Mouse (Mus musculus) gastrocnemius, postnatal 10 days (tissue): ENCODE data around the gene Lmtk3. TPM values are rescaled to one million over a fixed set of nuclear protein-coding genes. Genes with fewer than 3 reads are reported as not detected.

ENCODE experiments used
- total RNA-seq, 2 experiments: library from RNA; stranded (reverse); gene quantifications; 2 replicates each; pipeline ENCODE4 v1.2.3; 2021

Gene Lmtk3
- total RNA-seq, 2 experiments from 2014 or later = 0.52 to 0.80 TPM

Other genes with a start within 250 kb of the Lmtk3 start
- under 1 TPM in 1 of 2 experiments, not detected in 1; 0.19 TPM for gene Hsd17b14, start 228.8 kb upstream of the Lmtk3 start, total RNA-seq
- 10 to 100 TPM; 24.0 to 25.2 TPM for gene Bcat2, start 213.6 kb upstream of the Lmtk3 start, total RNA-seq
- gene Fgf21, start 168.2 kb upstream of the Lmtk3 start, total RNA-seq = not detected
- not detected for gene Fut1, start 166.4 kb upstream of the Lmtk3 start, total RNA-seq
- under 1 TPM in 1 of 2 experiments, not detected in 1; 0.38 TPM for gene Izumo1, start 161.9 kb upstream of the Lmtk3 start, total RNA-seq
- 10 to 100 TPM; 17.2 to 19.7 TPM for gene Rasip1, start 156.2 kb upstream of the Lmtk3 start, total RNA-seq
- 100 to 1,000 TPM; 105 to 131 TPM for gene Mamstr, start 143.8 kb upstream of the Lmtk3 start, total RNA-seq
- gene Fut2, start 117.3 kb upstream of the Lmtk3 start, total RNA-seq = under 1 TPM in 1 of 2 experiments, not detected in 1; 0.11 TPM
- under 1 TPM; 0.75 to 0.77 TPM for gene Ntn5, start 99.7 kb upstream of the Lmtk3 start, total RNA-seq
- gene Sec1, start 89.3 kb upstream of the Lmtk3 start, total RNA-seq = under 1 TPM in 1 of 2 experiments, not detected in 1; 0.21 TPM
- gene Car11, start 83.9 kb upstream of the Lmtk3 start, total RNA-seq = 1 to 10 TPM; 3.4 to 3.9 TPM
- gene Dbp, start 78.7 kb upstream of the Lmtk3 start, total RNA-seq = 10 to 100 TPM; 35.9 to 37.9 TPM
- gene Rpl18, start 68.3 kb upstream of the Lmtk3 start, total RNA-seq = 100 to 1,000 TPM; 793 to 822 TPM
- 10 to 100 TPM; 11.8 to 13.8 TPM for gene Sphk2, start 65.7 kb upstream of the Lmtk3 start, total RNA-seq
- under 1 TPM; 0.12 to 0.45 TPM for gene Fam83e, start 62.5 kb upstream of the Lmtk3 start, total RNA-seq
- not detected for gene Spaca4, start 57.9 kb upstream of the Lmtk3 start, total RNA-seq
- not detected for gene Sult2b1, start 931 bp downstream of the Lmtk3 start, total RNA-seq
- gene Cyth2, start 30.8 kb downstream of the Lmtk3 start, total RNA-seq = 10 to 100 TPM; 45.3 to 45.4 TPM
- gene Kcnj14, start 41.0 kb downstream of the Lmtk3 start, total RNA-seq = under 1 TPM; 0.36 to 0.45 TPM
- 10 to 100 TPM; 14.8 to 15.4 TPM for gene Grwd1, start 47.2 kb downstream of the Lmtk3 start, total RNA-seq
- gene Kdelr1, start 89.0 kb downstream of the Lmtk3 start, total RNA-seq = 10 to 100 TPM; 73.5 to 74.7 TPM
- 1 to 10 TPM in 1 of 2 experiments, under 1 TPM in 1; 0.80 to 1.2 TPM for gene Grin2d, start 94.6 kb downstream of the Lmtk3 start, total RNA-seq
- gene Syngr4, start 113.0 kb downstream of the Lmtk3 start, total RNA-seq = under 1 TPM in 1 of 2 experiments, not detected in 1; 0.35 TPM
- 10 to 100 TPM; 42.3 to 47.7 TPM for gene Tmem143, start 113.2 kb downstream of the Lmtk3 start, total RNA-seq
- 10 to 100 TPM; 34.8 to 55.7 TPM for gene Emp3, start 137.7 kb downstream of the Lmtk3 start, total RNA-seq
- 1 to 10 TPM; 1.1 to 1.6 TPM for gene Ccdc114, start 140.3 kb downstream of the Lmtk3 start, total RNA-seq
- under 1 TPM; 0.11 to 0.12 TPM for gene Abcc6, start 246.6 kb downstream of the Lmtk3 start, total RNA-seq
- gene Nomo1, start 250.0 kb downstream of the Lmtk3 start, total RNA-seq = 10 to 100 TPM; 42.1 to 47.5 TPM